Mouse (Mus musculus) CH12.LX (cell line): ENCODE results near the gene Il18r1.

ENCODE experiments used
- CTCF ChIP-seq, 2 experiments: IDR thresholded peaks in 1 of 2; conservative IDR thresholded peaks in 1 of 2; 2 replicates each; pipeline ENCODE4 v1.5.1; 2011 to 2012; ENCODE audit warnings: low read depth in 2 of 2, low read length in 2 of 2, improper control_type of control experiment in 1 of 2, inconsistent platforms in 1 of 2, mild to moderate bottlenecking in 1 of 2, moderate library complexity in 1 of 2
- ELF1 ChIP-seq: IDR thresholded peaks from 2 replicates; pipeline ENCODE4 v1.6.1; 2014; ENCODE audit warnings: low read depth, mild to moderate bottlenecking, inconsistent platforms, low read length, improper control_type of control experiment
- NELFE ChIP-seq: IDR thresholded peaks from 2 replicates; pipeline ENCODE4 v1.6.1; 2011; ENCODE audit warnings: low read depth, low read length, improper control_type of control experiment
- POLR2A ChIP-seq: IDR thresholded peaks from 2 replicates; pipeline ENCODE4 v1.6.1; 2011; ENCODE audit warnings: low read depth, mild to moderate bottlenecking, improper control_type of control experiment, low read length
- SMC3 ChIP-seq: IDR thresholded peaks from 2 replicates; pipeline ENCODE4 v1.6.1; 2011; ENCODE audit warnings: low read depth, low read length, improper control_type of control experiment

GRCm38 (mm10) chr1:40437340-40437739 lies 28.0 kb upstream of the Il18r1 start:
- TF ChIP-seq NELFE (no peak), CTCF (conservative IDR thresholded peaks at IDR 0.05 in 1 of 2, IDR thresholded peaks at IDR 0.05 in 1 of 2; ENCODE audit: low read depth in 2 of 2, low read length in 2 of 2) (no peak), SMC3 (no peak), ELF1 (no peak), POLR2A (no peak)
